Comparison of ENCODE assay signal across 15 mouse cellular contexts in the genomic region with DNA sequence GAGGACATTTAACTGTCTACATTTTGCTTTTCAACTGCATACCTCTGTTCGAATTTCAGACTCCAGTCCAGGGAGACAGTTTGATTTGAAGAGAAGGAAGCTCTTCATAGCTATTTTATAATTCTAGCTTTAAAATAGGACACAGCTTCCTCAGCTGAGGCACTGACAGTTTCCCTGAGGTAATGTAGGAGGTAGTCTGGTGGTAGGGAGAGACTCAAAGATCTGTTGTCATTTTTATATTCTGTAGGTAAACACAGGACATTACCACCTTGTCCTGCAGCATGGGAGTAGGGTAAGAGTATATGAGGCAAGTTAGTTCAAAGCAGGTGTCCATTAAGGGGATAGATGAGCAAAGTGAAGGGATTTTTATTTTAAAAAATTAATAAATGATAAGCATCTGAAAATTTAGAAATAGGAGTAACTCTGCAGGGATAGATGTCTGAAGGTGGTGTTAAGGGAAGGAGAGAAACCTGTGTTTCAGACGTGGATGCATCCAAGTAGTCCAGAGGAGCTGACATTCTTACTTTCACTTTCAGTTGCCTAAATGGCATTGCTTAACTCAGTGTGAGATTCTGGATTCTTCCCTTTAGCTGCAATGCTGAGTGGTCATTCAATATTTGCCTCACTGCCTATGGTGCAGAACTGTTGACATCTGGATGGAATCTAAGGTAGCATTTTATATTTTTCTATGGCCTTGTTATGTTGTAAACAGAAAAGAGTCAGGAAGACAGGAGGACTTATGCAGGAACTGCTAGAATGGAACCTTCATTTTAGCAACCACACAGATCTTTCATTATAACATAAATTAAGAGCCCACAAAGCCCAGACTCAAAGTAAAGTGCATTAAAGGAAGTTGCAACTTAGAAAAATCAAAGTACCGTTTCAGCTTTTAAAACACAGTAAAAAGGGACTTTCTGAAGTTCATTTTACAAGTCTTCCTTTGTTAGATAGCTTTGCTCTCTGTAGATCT.
A peak's percentile ranks its signal among the peaks of the same experiment; 100 is the strongest.
DNase-seq lines count a peak whose midpoint lies in the region; ATAC-seq and TF ChIP-seq lines count a peak whose summit lies in the region.
"Had no signal": no experiment of that assay in that cellular context is flagged by ENCODE, and none has a peak within 500 bp of the region (broad histone marks: within the 10 kb centered on the region; RNA-seq: fewer than 3 reads in every experiment).

No protein-coding gene starts in this region.

- peaks cover 1% of the 10 kb centered on the region; the same call in 1 of the 2 replicates for H3K4me1 ChIP-seq in heart, adult 2 months (ENCODE audit: control insufficient read depth, insufficient read depth, low read length)
- H3K4me1 ChIP-seq in lung, embryonic 16.5 days (replicated peaks; ENCODE audit: control insufficient read depth, insufficient read depth, low read length), result no peaks in the 10 kb centered on the region
- H3K4me1 ChIP-seq in stomach, embryonic 16.5 days (ENCODE audit: control insufficient read depth, insufficient read depth, low read length), result no peaks in the 10 kb centered on the region
- no peaks in the 10 kb centered on the region for H3K4me1 ChIP-seq in forebrain, embryonic 13.5 days
- H3K4me1 ChIP-seq: embryonic facial prominence, embryonic 10.5 days; limb, embryonic 12.5 days; midbrain, embryonic 12.5 days had no signal

- DNase-seq in heart, adult 2 months, result no peak
- DNase-seq in heart, postnatal 14 days, result no peak
- no peak for DNase-seq in lung, postnatal 25 days (ENCODE audit: low spot score)
- DNase-seq in brain, adult 2 months (ENCODE audit: low read depth, low spot score), result peak; percentile 64
- no peak for DNase-seq in layer of hippocampus, adult 9-10 months (ENCODE audit: low spot score)
- DNase-seq: kidney, postnatal 4 days; spleen, adult 18-20 months had no signal

- H3K36me3 ChIP-seq in heart, adult 2 months (ENCODE audit: control insufficient read depth, insufficient read depth, low read length), result no peaks in the 10 kb centered on the region
- no peaks in the 10 kb centered on the region for H3K36me3 ChIP-seq in lung, embryonic 16.5 days (ENCODE audit: control insufficient read depth, insufficient read depth, low read length)
- H3K36me3 ChIP-seq in stomach, embryonic 16.5 days (ENCODE audit: control insufficient read depth, insufficient read depth, low read length), result no peaks in the 10 kb centered on the region
- no peaks in the 10 kb centered on the region for H3K36me3 ChIP-seq in forebrain, embryonic 13.5 days (ENCODE audit: poor library complexity, severe bottlenecking)
- H3K36me3 ChIP-seq: embryonic facial prominence, embryonic 10.5 days; G1E; limb, embryonic 12.5 days; midbrain, embryonic 12.5 days had no signal

- intact Hi-C loops in heart, adult 2 months (cut with DNase I), result no loop called here
- intact Hi-C loops in heart, postnatal 14 days (cut with DNase I), result no loop called here

- H3K27me3 ChIP-seq in heart, adult 2 months (ENCODE audit: control insufficient read depth, insufficient read depth, low read length), result no peaks in the 10 kb centered on the region
- no peaks in the 10 kb centered on the region for H3K27me3 ChIP-seq in lung, embryonic 16.5 days (ENCODE audit: control insufficient read depth, insufficient read depth, low read depth, low read length)
- no peaks in the 10 kb centered on the region for H3K27me3 ChIP-seq in stomach, embryonic 16.5 days (ENCODE audit: control insufficient read depth, insufficient read depth, low read length)
- no peaks in the 10 kb centered on the region for H3K27me3 ChIP-seq in forebrain, embryonic 13.5 days
- H3K27me3 ChIP-seq: limb, embryonic 12.5 days; midbrain, embryonic 12.5 days had no signal

- no peak for TF ChIP-seq POLR2A in heart, adult 2 months (IDR thresholded peaks at IDR 0.05; ENCODE audit: insufficient read depth, low read depth, low read length)

- H3K4me3 ChIP-seq in heart, adult 2 months, result peak overlapping the region; percentile 42
- peak overlapping the region; percentile 24 for H3K4me3 ChIP-seq in lung, embryonic 16.5 days (ENCODE audit: low read length)
- peak overlapping the region; percentile 20; the same call in 1 of the 2 replicates for H3K4me3 ChIP-seq in stomach, embryonic 16.5 days (replicated peaks; ENCODE audit: low read length)
- H3K4me3 ChIP-seq in forebrain, embryonic 13.5 days, result no peak overlapping the region
- H3K4me3 ChIP-seq: embryonic facial prominence, embryonic 10.5 days; limb, embryonic 12.5 days; midbrain, embryonic 12.5 days had no signal

- peak overlapping the region; percentile 39; the same call in 1 of the 2 replicates for H3K4me2 ChIP-seq in lung, embryonic 16.5 days (ENCODE audit: low read depth, low read length)
- H3K4me2 ChIP-seq in stomach, embryonic 16.5 days (ENCODE audit: low read depth, low read length), result no peak overlapping the region
- H3K4me2 ChIP-seq in forebrain, embryonic 13.5 days, result no peak overlapping the region
- H3K4me2 ChIP-seq: limb, embryonic 12.5 days; midbrain, embryonic 12.5 days had no signal

- no peak for ATAC-seq in lung, embryonic 16.5 days (ENCODE audit: low read depth)
- ATAC-seq in stomach, embryonic 16.5 days (ENCODE audit: insufficient read depth, low FRiP score), result no peak
- no peak for ATAC-seq in forebrain, embryonic 13.5 days
- ATAC-seq: hindbrain, embryonic 16.5 days had no signal

- no peak for TF ChIP-seq CTCF in heart, adult 2 months (IDR thresholded peaks at IDR 0.05)

- WGBS in heart, adult 2 months, result 37% methylated on average over 3 of the region's 3 CpGs
- 42% methylated on average over 3 of the region's 3 CpGs for WGBS in lung, embryonic 16.5 days
- 52% methylated on average over 3 of the region's 3 CpGs for WGBS in stomach, embryonic 16.5 days
- 81% methylated on average over 3 of the region's 3 CpGs for WGBS in forebrain, embryonic 13.5 days

- H3K9me3 ChIP-seq in lung, embryonic 16.5 days (ENCODE audit: control insufficient read depth, low read length), result no peaks in the 10 kb centered on the region
- no peaks in the 10 kb centered on the region for H3K9me3 ChIP-seq in stomach, embryonic 16.5 days (replicated peaks; ENCODE audit: control insufficient read depth, low read length)
- H3K9me3 ChIP-seq in forebrain, embryonic 13.5 days (replicated peaks), result no peaks in the 10 kb centered on the region
- H3K9me3 ChIP-seq: embryonic facial prominence, embryonic 10.5 days; G1E; limb, embryonic 12.5 days; midbrain, embryonic 12.5 days had no signal

- H3K9ac ChIP-seq in heart, adult 2 months (ENCODE audit: low read depth, low read length), result peak overlapping the region; percentile 20; the same call in 1 of the 2 replicates
- H3K9ac ChIP-seq in lung, embryonic 16.5 days (ENCODE audit: low read length), result no peak overlapping the region
- no peak overlapping the region for H3K9ac ChIP-seq in stomach, embryonic 16.5 days (ENCODE audit: low read length)
- H3K9ac ChIP-seq in forebrain, embryonic 13.5 days, result no peak overlapping the region
- H3K9ac ChIP-seq: limb, embryonic 12.5 days; midbrain, embryonic 12.5 days had no signal

- H3K27ac ChIP-seq in heart, adult 2 months, result no peak overlapping the region
- no peak overlapping the region for H3K27ac ChIP-seq in lung, embryonic 16.5 days (ENCODE audit: low read length)
- H3K27ac ChIP-seq in stomach, embryonic 16.5 days (ENCODE audit: low read length), result no peak overlapping the region
- no peak overlapping the region for H3K27ac ChIP-seq in forebrain, embryonic 13.5 days
- H3K27ac ChIP-seq: embryonic facial prominence, embryonic 10.5 days; limb, embryonic 12.5 days; midbrain, embryonic 12.5 days had no signal

- H3K79me2 ChIP-seq in heart, adult 2 months (replicated peaks; ENCODE audit: control insufficient read depth, insufficient read depth, low read length), result no peaks in the 10 kb centered on the region

- TF ChIP-seq EP300 in heart, adult 2 months (IDR thresholded peaks at IDR 0.05; ENCODE audit: insufficient read depth, low read depth, low read length), result no peak
